Mouse (Mus musculus) testis, postnatal 10 days (tissue): ENCODE measurements at regions not wholly inside any gene's neighbourhood (a gene's known extent, or its start where the extent isn't known, plus 50 kb on each side); places are given as distances from the start of the nearest gene placed in this dataset.

Source experiments
- DNase-seq: peaks from one replicate; pipeline ENCODE4 v3.0.0; 2021; ENCODE audit warnings: low spot score

GRCm38 (mm10) chr1:137565573-137566048 lies 605.4 kb upstream of the Nr5a2 start:
- DNase-seq = no peak

GRCm38 (mm10) chr1:137561686-137562085 lies 601.4 kb upstream of the Nr5a2 start:
- no peak for DNase-seq

GRCm38 (mm10) chr1:137560389-137561268 lies 600.4 kb upstream of the Nr5a2 start:
- no peak for DNase-seq

GRCm38 (mm10) chr1:137549659-137550058 lies 589.4 kb upstream of the Nr5a2 start:
- no peak for DNase-seq

- DNase-seq = no peak
Measured at GRCm38 (mm10) chr1:137545666-137546065, 585.4 kb upstream of the Nr5a2 start.

- DNase-seq = no peak
Measured at GRCm38 (mm10) chr1:137543828-137544227, 583.6 kb upstream of the Nr5a2 start.

GRCm38 (mm10) chr1:137541453-137541852 lies 581.2 kb upstream of the Nr5a2 start:
- no peak for DNase-seq

- no peak for DNase-seq
Measured at GRCm38 (mm10) chr1:137539424-137540116, 579.3 kb upstream of the Nr5a2 start.

- DNase-seq = no peak
Measured at GRCm38 (mm10) chr1:137514750-137515149, 554.5 kb upstream of the Nr5a2 start.

- DNase-seq = no peak
Measured at GRCm38 (mm10) chr1:137503704-137504422, 543.6 kb upstream of the Nr5a2 start.

GRCm38 (mm10) chr1:137488226-137488625 lies 528.0 kb upstream of the Nr5a2 start:
- DNase-seq = no peak

GRCm38 (mm10) chr1:137478459-137478858 lies 518.2 kb upstream of the Nr5a2 start:
- no peak for DNase-seq

GRCm38 (mm10) chr1:137477239-137477638 lies 517.0 kb upstream of the Nr5a2 start:
- no peak for DNase-seq

- DNase-seq = no peak
Measured at GRCm38 (mm10) chr1:137474858-137475257, 514.6 kb upstream of the Nr5a2 start.

GRCm38 (mm10) chr1:137473800-137474685 lies 513.8 kb upstream of the Nr5a2 start:
- DNase-seq = no peak

- DNase-seq = no peak
Measured at GRCm38 (mm10) chr1:137464971-137465370, 504.7 kb upstream of the Nr5a2 start.

- no peak for DNase-seq
Measured at GRCm38 (mm10) chr1:137461189-137461588, 500.9 kb upstream of the Nr5a2 start.

GRCm38 (mm10) chr1:137453446-137454208 lies 493.4 kb upstream of the Nr5a2 start:
- DNase-seq = no peak

- DNase-seq = no peak
Measured at GRCm38 (mm10) chr1:137452749-137453148, 492.5 kb upstream of the Nr5a2 start.

GRCm38 (mm10) chr1:137446497-137446896 lies 486.2 kb upstream of the Nr5a2 start:
- DNase-seq = no peak

GRCm38 (mm10) chr1:137428110-137428509 lies 467.9 kb upstream of the Nr5a2 start:
- DNase-seq = no peak
